Mouse (Mus musculus): Measurements from ENCODE around the gene Myo5c. TPM values are rescaled to one million over a fixed set of nuclear protein-coding genes. Genes with fewer than 3 reads are reported as not detected.

Gene Myo5c
- total RNA-seq, 2 experiments from 2014 or later, result 4.4 to 8.4 TPM

GRCm38 (mm10) chr9:75243730-75244406, 12.0 kb downstream of the Myo5c start:
- no peak for DNase-seq (ENCODE audit: low spot score in 2 of 2)

GRCm38 (mm10) chr9:75244527-75244926, 12.7 kb downstream of the Myo5c start:
- no peak for DNase-seq (ENCODE audit: low spot score in 2 of 2)

GRCm38 (mm10) chr9:75246080-75246930, 14.5 kb downstream of the Myo5c start:
- no peak for DNase-seq (ENCODE audit: low spot score in 2 of 2)

- no peak for DNase-seq (ENCODE audit: low spot score in 2 of 2)
Observed at GRCm38 (mm10) chr9:75247870-75248269, 16.1 kb downstream of the Myo5c start.

GRCm38 (mm10) chr9:75248359-75248758, 16.5 kb downstream of the Myo5c start:
- no peak for DNase-seq (ENCODE audit: low spot score in 2 of 2)

GRCm38 (mm10) chr9:75248874-75249273, 17.1 kb downstream of the Myo5c start:
- DNase-seq (ENCODE audit: low spot score in 2 of 2), result no peak

GRCm38 (mm10) chr9:75253158-75253557, 21.3 kb downstream of the Myo5c start:
- peak in 1 of 2 experiments; percentile 50 for DNase-seq (ENCODE audit: low spot score in 2 of 2)

GRCm38 (mm10) chr9:75253766-75254165, 21.9 kb downstream of the Myo5c start:
- DNase-seq (ENCODE audit: low spot score in 2 of 2), result no peak

GRCm38 (mm10) chr9:75254196-75254955, 22.6 kb downstream of the Myo5c start:
- peak; percentile 66 to 76 for DNase-seq (ENCODE audit: low spot score in 2 of 2)

GRCm38 (mm10) chr9:75255820-75256545, 24.2 kb downstream of the Myo5c start:
- no peak for DNase-seq (ENCODE audit: low spot score in 2 of 2)

- no peak for DNase-seq (ENCODE audit: low spot score in 2 of 2)
Observed at GRCm38 (mm10) chr9:75258792-75259191, 27.0 kb downstream of the Myo5c start.

- no peak for DNase-seq (ENCODE audit: low spot score in 2 of 2)
Observed at GRCm38 (mm10) chr9:75259656-75260055, 27.8 kb downstream of the Myo5c start.

GRCm38 (mm10) chr9:75261332-75261872, 29.6 kb downstream of the Myo5c start:
- no peak for DNase-seq (ENCODE audit: low spot score in 2 of 2)

GRCm38 (mm10) chr9:75262235-75262826, 30.5 kb downstream of the Myo5c start:
- peak in 1 of 2 experiments; percentile 44 for DNase-seq (ENCODE audit: low spot score in 2 of 2)

GRCm38 (mm10) chr9:75264008-75264718, 32.3 kb downstream of the Myo5c start:
- no peak for DNase-seq (ENCODE audit: low spot score in 2 of 2)

- no peak for DNase-seq (ENCODE audit: low spot score in 2 of 2)
Observed at GRCm38 (mm10) chr9:75267147-75267546, 35.3 kb downstream of the Myo5c start.

- DNase-seq (ENCODE audit: low spot score in 2 of 2), result no peak
Observed at GRCm38 (mm10) chr9:75270382-75270781, 38.6 kb downstream of the Myo5c start.

GRCm38 (mm10) chr9:75271539-75271938, 39.7 kb downstream of the Myo5c start:
- DNase-seq (ENCODE audit: low spot score in 2 of 2), result no peak

GRCm38 (mm10) chr9:75273646-75274045, 41.8 kb downstream of the Myo5c start:
- no peak for DNase-seq (ENCODE audit: low spot score in 2 of 2)

GRCm38 (mm10) chr9:75274486-75274885, 42.7 kb downstream of the Myo5c start:
- DNase-seq (ENCODE audit: low spot score in 2 of 2), result no peak
